Mouse (Mus musculus) retina, adult 2 months (tissue): Measurements from ENCODE around the gene Megf9.

Source experiments
- DNase-seq: peaks from one replicate; pipeline ENCODE4 v3.0.0-alpha.2; 2012; ENCODE audit warnings: low read depth, low spot score

Megf9 gene

DNA sequence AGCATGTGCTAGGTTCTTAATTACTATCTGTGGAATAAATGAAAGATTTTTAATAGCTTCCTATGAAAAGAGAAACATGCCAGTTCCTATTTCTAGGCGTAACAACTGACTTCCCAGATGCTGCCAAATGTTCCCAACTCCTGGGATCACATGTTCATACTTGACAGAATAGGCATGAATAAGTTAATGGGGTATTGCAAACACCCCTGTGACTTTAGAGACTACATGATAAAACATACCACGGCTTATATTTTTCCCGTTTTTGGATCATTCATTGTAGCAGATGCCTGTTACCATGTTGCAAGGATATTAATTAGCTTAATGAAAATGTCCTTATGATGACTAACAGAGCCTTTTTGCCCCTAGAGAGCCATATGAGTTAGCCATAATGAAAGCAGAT is 88.0 kb downstream of the Megf9 start:
- no peak for DNase-seq

DNA sequence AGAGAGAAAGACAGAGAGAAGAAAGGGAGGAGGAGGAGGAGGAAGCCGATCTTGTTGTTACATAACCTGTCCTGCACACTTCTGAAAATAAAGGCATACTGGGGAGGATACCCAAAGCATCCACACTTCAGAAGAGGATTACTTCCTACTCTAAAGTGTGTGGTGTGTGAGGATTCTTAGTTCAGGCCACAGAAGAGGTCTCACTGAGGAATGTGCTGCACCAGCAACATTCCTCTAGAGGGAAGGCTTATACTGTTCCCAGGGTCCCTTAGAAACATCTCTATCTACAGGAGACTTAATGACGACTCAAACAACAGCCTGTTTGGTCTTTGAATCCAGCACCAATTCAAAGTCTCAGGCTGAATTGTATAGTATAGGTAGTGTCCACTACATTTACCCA is 114.6 kb downstream of the Megf9 start:
- DNase-seq: no peak

GRCm38 (mm10) chr4:70412126-70412525 is 122.7 kb downstream of the Megf9 start:
- no peak for DNase-seq

DNA sequence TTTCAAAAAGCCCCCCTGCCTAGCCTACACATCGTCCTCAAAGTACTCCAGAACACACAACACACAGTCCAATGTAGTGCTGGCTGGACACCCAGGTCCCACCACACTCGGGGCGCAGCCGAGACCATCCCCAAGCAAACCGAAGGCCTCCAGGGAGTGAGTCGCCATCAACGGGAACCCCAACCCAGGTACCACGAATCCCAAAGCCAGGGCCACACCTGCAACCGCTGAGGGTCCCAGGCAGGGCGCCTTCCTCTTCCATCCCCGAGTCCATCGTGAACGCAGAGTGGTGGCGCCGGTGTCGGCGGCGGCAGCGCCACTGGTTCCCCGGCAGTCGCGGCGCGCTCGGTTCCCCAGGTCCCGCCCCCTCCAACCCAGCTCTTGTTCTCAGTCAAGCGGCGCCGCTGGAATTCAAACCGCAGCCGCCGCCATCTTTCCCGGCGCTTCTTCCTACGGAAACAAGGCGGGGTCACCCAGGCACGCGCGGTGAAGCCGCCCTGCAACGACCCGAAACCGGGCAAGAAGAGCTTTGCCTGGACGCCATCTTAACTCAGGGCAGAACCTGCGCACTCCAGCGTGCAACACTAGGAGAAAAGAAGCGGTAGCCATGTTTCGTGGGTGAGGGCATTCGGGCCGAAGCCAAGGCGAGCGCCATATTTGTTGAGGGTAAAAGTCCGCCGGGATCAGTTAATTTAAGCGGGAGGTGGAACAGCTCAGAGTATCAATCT is 124.6 kb downstream of the Megf9 start, which contains the start of gene Cdk5rap2:
Gene Cdk5rap2, minus strand, starts transcription at position 450 of the 728 bp plus-strand sequence.
- DNase-seq: peak; percentile 95

- no peak for DNase-seq
Measured at GRCm38 (mm10) chr4:70409456-70409855, 125.3 kb downstream of the Megf9 start.

DNA sequence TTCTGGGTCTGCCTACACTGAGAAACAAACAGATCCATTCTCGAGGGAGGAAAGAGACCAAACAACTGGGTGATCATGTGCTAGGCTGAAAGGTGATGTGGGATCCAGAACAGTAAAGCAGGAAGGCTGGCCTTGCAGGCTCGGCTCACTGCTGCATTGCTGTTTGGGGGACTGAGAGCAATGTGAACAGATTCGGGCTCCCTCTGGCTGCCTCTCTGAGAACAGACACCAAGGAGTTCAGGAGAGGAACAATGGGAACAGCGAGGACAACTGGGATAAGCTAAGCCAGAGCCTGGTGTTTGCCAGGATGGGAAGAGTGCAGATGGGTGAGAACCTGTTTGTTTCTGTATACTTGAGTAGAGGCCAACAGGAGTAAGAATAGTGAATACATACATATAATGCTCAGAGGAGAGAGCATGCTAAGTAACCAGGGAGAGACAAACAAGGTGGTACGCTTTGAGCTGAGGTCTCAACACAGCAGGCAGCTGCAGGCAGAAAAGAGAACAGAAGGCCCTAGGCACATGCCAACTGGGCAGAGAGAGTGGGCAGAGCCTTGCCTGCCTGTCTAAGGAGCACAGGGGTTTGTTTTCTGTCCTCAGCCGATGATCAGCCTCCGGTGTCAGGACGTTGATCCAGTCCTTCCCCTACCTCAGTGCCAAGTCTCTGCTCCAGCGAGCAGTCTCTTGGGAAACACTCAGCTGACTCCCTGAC is 132.5 kb downstream of the Megf9 start:
- no peak for DNase-seq

DNA sequence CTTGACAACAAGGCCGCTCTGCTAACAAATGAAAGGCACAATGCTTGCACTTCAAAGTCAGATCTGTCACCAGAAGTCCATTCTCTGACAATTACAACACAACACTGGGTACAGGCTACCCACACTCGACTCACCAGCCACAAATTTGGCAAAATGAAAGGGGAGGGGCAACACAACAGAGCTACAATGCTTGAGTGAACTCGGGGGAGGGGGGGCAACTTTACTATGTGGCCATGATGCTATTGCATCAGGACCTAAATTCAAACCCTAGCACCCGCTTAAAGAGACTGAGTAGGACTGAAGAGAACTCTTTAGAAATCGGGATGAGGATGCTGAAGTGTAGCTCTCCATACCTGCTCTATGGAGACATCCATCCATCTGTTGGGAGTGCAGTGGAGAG is 135.3 kb downstream of the Megf9 start:
- DNase-seq: no peak

DNA sequence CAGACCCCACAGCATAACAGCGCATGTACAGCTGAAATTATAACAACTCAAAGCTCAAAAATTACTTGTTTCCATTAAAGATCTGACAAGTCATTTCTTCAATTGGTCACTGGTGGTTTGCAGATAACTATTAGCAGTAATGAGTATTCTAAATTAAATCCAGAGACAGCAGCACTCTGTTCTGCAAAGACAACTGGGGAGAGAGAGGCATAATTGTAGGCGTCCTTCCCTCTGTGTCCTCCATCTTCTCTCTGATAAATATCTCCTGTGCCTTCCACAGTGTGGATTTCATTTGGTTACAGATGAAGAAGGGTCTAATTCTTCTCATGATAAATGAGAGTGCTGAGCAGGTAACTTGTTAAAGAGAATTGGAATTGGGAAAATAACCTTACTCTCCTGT is 135.7 kb downstream of the Megf9 start:
- DNase-seq: no peak

- no peak for DNase-seq
Measured at GRCm38 (mm10) chr4:70398088-70398487, 136.7 kb downstream of the Megf9 start.

DNA sequence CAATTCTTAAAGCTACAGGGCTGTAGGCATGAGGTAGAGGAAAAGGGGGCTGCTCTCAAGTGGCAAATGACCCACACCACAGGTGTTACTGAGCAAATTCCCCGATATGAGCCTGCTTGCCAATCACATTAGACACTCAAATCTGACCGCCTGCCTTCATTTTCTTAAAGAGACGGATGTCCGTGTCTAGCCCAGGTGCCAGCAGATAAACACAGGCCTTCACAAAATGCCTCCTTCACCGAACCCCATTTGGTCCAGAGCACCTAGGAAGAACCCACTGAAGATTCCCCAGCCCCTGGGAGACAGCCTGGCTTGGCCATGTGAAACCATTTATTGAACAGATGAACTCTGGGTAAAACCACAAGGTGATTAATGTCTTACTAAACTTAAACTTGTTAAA is 138.1 kb downstream of the Megf9 start:
- no peak for DNase-seq

GRCm38 (mm10) chr4:70394736-70395135 is 140.1 kb downstream of the Megf9 start:
- DNase-seq: no peak

DNA sequence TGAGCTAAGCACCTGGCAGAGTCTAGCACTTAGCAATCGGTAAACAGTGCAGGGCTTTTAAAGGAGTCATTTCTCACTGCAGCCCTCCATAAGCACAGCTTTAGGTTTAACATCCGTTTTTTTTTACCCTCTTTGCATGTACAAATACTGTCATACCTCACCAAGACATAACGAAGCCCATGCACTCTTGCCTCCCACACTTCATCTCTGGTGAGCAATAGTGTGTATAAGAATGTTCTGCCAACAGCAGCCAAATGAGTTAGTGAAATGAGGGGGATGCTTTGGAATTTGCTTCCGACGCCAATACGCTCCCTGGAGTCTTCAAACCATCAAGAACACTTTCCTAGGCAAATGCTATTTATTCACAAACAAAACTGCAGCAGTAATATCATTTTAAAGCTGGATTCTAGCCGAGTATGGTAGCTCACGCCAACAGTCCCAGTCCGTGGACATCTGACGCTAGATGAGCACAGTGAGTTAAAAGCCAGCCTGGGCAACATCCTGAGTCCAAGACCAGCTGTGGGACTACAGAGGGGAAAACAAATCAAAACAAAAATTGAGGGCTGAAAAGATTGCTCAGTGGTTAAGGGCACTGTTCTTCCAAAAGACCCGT is 142.9 kb downstream of the Megf9 start:
- no peak for DNase-seq

DNA sequence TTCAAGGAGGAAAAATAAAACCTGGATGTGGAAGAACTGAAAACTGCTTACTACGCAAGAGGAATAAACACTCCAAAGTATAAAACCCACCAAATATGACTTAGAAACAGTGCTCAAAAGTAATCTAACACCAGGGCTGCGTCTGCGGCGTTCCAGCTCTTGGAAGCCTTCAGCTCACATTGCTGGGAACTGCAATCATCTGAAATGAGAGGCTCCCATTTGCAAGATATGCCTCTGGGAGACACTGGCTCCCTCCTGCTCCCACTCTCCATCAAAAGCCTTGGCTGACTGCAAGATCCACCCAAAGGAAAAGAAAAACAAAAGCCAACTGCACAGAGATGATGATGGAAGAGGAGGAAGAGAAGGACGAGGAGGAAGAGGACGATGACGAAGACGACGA is 143.7 kb downstream of the Megf9 start:
- DNase-seq: no peak

DNA sequence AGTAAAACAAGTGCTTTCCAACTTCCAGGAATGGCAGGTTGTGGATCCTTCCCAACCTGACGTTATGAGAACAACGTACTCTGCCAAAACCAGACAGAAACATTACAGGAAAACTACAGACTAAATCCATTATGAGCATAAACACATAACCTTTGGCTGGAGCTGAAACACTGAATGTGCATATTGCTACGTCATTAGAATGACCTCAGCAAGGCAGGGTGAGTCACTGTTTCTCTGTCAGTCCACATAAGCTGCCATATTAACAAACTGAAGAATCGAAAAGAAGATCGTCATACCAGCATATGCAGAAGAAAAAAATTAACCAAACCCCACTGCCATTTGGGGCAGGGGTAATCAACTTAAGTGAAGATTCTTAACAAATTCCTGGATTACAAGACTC is 148.6 kb downstream of the Megf9 start:
- DNase-seq: no peak

DNA sequence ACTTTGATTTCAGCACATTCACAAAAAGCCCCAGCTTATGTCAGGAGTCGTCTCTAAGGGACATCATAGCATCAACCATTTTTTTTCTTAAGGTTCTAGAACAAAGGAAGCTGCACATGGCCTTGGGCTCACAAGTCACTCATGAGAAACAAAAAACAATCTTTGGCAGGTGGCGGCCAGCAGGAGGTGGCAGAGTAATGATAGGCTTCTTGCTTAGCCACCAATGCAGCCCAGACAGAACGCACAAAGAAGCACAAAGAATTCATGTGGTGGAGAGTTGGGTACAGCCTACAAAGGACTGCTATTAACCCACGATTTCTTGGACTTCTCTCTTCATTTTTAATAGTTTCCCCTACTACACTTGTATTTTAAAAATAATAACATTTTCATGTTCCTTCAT is 157.4 kb downstream of the Megf9 start:
- DNase-seq: no peak
